Mouse (Mus musculus) forebrain, embryonic 11.5 days (tissue): ENCODE measurements around the gene Timm17b. TPM values are rescaled to one million over a fixed set of nuclear protein-coding genes. Genes with fewer than 3 reads are reported as not detected.
A peak's percentile ranks its signal among the peaks of the same experiment; 100 is the strongest.

Source experiments
- ATAC-seq: fragments of 200-750 bp; cut with Nextera tagmentation; replicated peaks from 2 replicates; pipeline ENCODE4 v1.8.0; 2017; ENCODE audit warnings: moderate TSS enrichment; ENCODE audit not compliant: low FRiP score
- DNase-seq: peaks from one replicate; pipeline ENCODE4 v3.0.0-alpha.2; 2017; ENCODE audit warnings: low spot score
- H3K27ac ChIP-seq: fragments of 300-500 bp; sonication (generic); 2 replicates; pipeline ENCODE4 v1.5.1; 2014; ENCODE audit warnings: low read depth, low read length
- H3K27me3 ChIP-seq: fragments of 300-500 bp; sonication (generic); 2 replicates; pipeline ENCODE4 v1.6.1; 2014; ENCODE audit warnings: mild to moderate bottlenecking, low read length, mixed read lengths; ENCODE audit not compliant: control insufficient read depth, insufficient read depth
- H3K36me3 ChIP-seq: fragments of 300-500 bp; sonication (generic); 2 replicates; pipeline ENCODE4 v1.6.1; 2014; ENCODE audit warnings: mild to moderate bottlenecking, low read length, moderate library complexity, mixed read lengths; ENCODE audit not compliant: control insufficient read depth, insufficient read depth
- H3K4me1 ChIP-seq: fragments of 300-500 bp; sonication (generic); replicated peaks from 2 replicates; pipeline ENCODE4 v1.6.1; 2014; ENCODE audit warnings: low read length, mixed read lengths; ENCODE audit not compliant: control insufficient read depth, insufficient read depth
- H3K4me2 ChIP-seq: fragments of 300-500 bp; sonication (generic); 2 replicates; pipeline ENCODE4 v1.6.1; 2014; ENCODE audit warnings: low read depth, mild to moderate bottlenecking, low read length, moderate library complexity, mixed read lengths; ENCODE audit not compliant: severe bottlenecking
- H3K4me3 ChIP-seq: fragments of 300-500 bp; sonication (generic); 2 replicates; pipeline ENCODE4 v1.5.1; 2014; ENCODE audit warnings: low read depth, low read length
- H3K9ac ChIP-seq: fragments of 300-500 bp; sonication (generic); 2 replicates; pipeline ENCODE4 v1.6.1; 2014; ENCODE audit warnings: low read length
- H3K9me3 ChIP-seq: fragments of 300-500 bp; sonication (generic); 2 replicates; pipeline ENCODE4 v1.6.1; 2016; ENCODE audit warnings: low read length, mixed read lengths; ENCODE audit not compliant: control insufficient read depth
- WGBS: fragments of 180-500 bp; shearing (Covaris S2); extraction: QIAGEN DNeasy Blood & Tissue Kit; methylation state at CpG from one replicate; pipeline ENCODE4 v1.1.7; 2014; 5-methylcytosine and 5-hydroxymethylcytosine counted together
- polyA plus RNA-seq: library from polyadenylated mRNA; unstranded; fragments of >200 nt; fragmentation: Nextera tagmentation; extraction: Ambion mirVana; gene quantifications from 2 replicates; pipeline ENCODE4 v1.2.1, GENCODE M21; 2014

Timm17b gene
- polyA plus RNA-seq, 1 experiment from 2014 or later: 161 TPM

GRCm38 (mm10) chrX:7868506-7868905 lies 30.7 kb upstream of the Timm17b start:
- Histone ChIP-seq H3K9ac (no peak overlapping the region), H3K9me3 (no peaks in the 10 kb centered on the region), H3K36me3 (no peaks in the 10 kb centered on the region; the same call in 1 of the 2 replicates), H3K4me3 (no peak overlapping the region), H3K27me3 (no peaks in the 10 kb centered on the region), H3K4me1 (no peaks in the 10 kb centered on the region), H3K27ac (no peak overlapping the region), H3K4me2 (no peak overlapping the region)
- ATAC-seq (no peak), DNase-seq (no peak)
- 35% methylated on average over 2 of the region's 2 CpGs for WGBS

GRCm38 (mm10) chrX:7869826-7870225 lies 29.3 kb upstream of the Timm17b start:
- Histone ChIP-seq H3K36me3 (no peaks in the 10 kb centered on the region; the same call in 1 of the 2 replicates), H3K4me2 (no peak overlapping the region), H3K9ac (no peak overlapping the region), H3K27me3 (no peaks in the 10 kb centered on the region), H3K4me1 (no peaks in the 10 kb centered on the region), H3K4me3 (no peak overlapping the region), H3K27ac (no peak overlapping the region), H3K9me3 (no peaks in the 10 kb centered on the region)
- DNase-seq (no peak), ATAC-seq (no peak)
- whole genome bisulfite sequencing: 21% methylated on average over 3 of the region's 3 CpGs

DNA sequence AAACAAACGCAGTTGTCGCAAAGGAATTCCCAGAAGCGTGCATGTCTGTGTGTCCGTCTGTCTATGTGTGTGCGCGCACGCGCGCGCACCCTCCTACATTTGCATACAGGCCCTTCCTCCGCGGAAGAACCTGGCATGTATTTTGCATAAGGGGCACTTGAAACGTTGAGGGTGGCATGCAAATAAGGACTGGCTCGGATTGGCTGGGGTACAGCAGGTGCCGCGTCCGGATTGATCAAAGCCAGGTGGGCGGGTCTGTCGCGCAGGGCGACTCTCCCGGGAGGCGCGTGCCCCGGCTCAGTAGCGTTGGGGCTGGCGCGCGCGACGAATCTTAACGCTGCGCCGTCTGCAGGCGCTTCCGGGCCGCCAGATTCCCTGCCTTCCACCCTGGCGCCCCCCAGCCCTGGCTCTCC lies 21.1 kb upstream of the Timm17b start, which contains the start of gene Pim2:
Gene Pim2, plus strand, starts transcription at position 256 of the 413 bp plus-strand sequence.
- Histone ChIP-seq H3K4me3 (peak within 1 kb of the TSS; percentile 41), H3K4me1 (peaks cover 3% of the 10 kb centered on the region; the same call in 1 of the 2 replicates), H3K36me3 (no peaks in the 10 kb centered on the region; the same call in 1 of the 2 replicates), H3K27ac (no peak within 1 kb of the TSS), H3K4me2 (peak within 1 kb of the TSS; percentile 91), H3K27me3 (no peaks in the 10 kb centered on the region), H3K9me3 (no peaks in the 10 kb centered on the region), H3K9ac (peak within 1 kb of the TSS; percentile 45)
- DNase-seq (peak; percentile 88), ATAC-seq (peak; percentile 90)
- WGBS: 12% methylated on average over 36 of the region's 38 CpGs

- Histone ChIP-seq H3K36me3 (no peaks in the 10 kb centered on the region; the same call in 1 of the 2 replicates), H3K4me3 (peak overlapping the region; percentile 41), H3K27me3 (no peaks in the 10 kb centered on the region), H3K9me3 (no peaks in the 10 kb centered on the region), H3K27ac (no peak overlapping the region), H3K9ac (peak overlapping the region; percentile 45; the same call in 1 of the 2 replicates), H3K4me1 (peaks cover 3% of the 10 kb centered on the region; the same call in 1 of the 2 replicates), H3K4me2 (peak overlapping the region; percentile 91)
- 21% methylated on average over 21 of the region's 21 CpGs for WGBS
- peak; percentile 25; the same call in 1 of the 2 replicates for ATAC-seq
- DNase-seq: no peak
Observed at GRCm38 (mm10) chrX:7878495-7878894, 20.7 kb upstream of the Timm17b start.

DNA sequence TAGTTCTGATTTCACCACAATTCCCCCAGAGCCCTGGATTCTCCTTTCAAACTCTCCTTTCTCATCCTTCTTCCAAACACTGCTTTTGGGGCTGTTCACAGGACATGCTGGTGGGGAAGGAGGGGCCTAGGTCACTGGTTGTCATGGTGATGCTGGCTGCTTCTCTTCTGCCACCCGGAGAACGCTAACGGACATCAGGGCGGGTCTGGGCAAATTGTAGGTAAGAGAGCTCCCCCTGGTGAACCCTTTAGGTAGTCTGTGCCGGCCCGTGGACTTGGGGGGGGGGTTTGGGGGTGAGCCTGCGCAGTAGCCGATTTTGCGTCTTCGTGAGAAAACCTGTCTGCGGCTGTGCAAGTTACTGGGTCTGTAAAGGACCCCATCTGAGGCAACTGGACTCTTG lies 19.3 kb upstream of the Timm17b start:
- Histone ChIP-seq H3K9ac (no peak overlapping the region), H3K4me3 (peak overlapping the region; percentile 41; the same call in 1 of the 2 replicates), H3K27ac (no peak overlapping the region), H3K36me3 (no peaks in the 10 kb centered on the region), H3K9me3 (no peaks in the 10 kb centered on the region), H3K27me3 (no peaks in the 10 kb centered on the region), H3K4me2 (peak overlapping the region; percentile 91; the same call in 1 of the 2 replicates), H3K4me1 (peaks cover 3% of the 10 kb centered on the region; the same call in 1 of the 2 replicates)
- DNase-seq (peak; percentile 79), ATAC-seq (peak; percentile 63)
- WGBS: 19% methylated on average over 11 of the region's 11 CpGs

- H3K9me3 ChIP-seq: no peaks in the 10 kb centered on the region
- ATAC-seq (peak; percentile 89), DNase-seq (peak; percentile 83)
- H3K4me3 ChIP-seq: peak within 1 kb of the TSS; percentile 53
- 19% methylated on average over 45 of the region's 49 CpGs for WGBS
- H3K27ac ChIP-seq: peak within 1 kb of the TSS; percentile 74
- H3K4me1 ChIP-seq: peaks cover 3% of the 10 kb centered on the region; the same call in 1 of the 2 replicates
- H3K36me3 ChIP-seq: no peaks in the 10 kb centered on the region
- peak within 1 kb of the TSS; percentile 61 for H3K4me2 ChIP-seq
- peak within 1 kb of the TSS; percentile 40 for H3K9ac ChIP-seq
- H3K27me3 ChIP-seq: no peaks in the 10 kb centered on the region
Observed at GRCm38 (mm10) chrX:7883841-7884567, 15.2 kb upstream of the Timm17b start, which contains the start of gene Slc35a2. TSS of gene Slc35a2 (plus strand) at chrX:7884028.

GRCm38 (mm10) chrX:7898211-7898610 lies 946 bp upstream of the Timm17b start:
- ATAC-seq (no peak), DNase-seq (no peak)
- peak overlapping the region; percentile 50 for H3K4me3 ChIP-seq
- H3K27me3 ChIP-seq: no peaks in the 10 kb centered on the region
- H3K9me3 ChIP-seq: no peaks in the 10 kb centered on the region
- H3K4me1 ChIP-seq: no peaks in the 10 kb centered on the region; the same call in 1 of the 2 replicates
- peak overlapping the region; percentile 50 for H3K4me2 ChIP-seq
- no peak overlapping the region for H3K27ac ChIP-seq
- H3K9ac ChIP-seq: peak overlapping the region; percentile 58; the same call in 1 of the 2 replicates
- WGBS: 30% methylated on average over 13 of the region's 13 CpGs
- H3K36me3 ChIP-seq: no peaks in the 10 kb centered on the region

DNA sequence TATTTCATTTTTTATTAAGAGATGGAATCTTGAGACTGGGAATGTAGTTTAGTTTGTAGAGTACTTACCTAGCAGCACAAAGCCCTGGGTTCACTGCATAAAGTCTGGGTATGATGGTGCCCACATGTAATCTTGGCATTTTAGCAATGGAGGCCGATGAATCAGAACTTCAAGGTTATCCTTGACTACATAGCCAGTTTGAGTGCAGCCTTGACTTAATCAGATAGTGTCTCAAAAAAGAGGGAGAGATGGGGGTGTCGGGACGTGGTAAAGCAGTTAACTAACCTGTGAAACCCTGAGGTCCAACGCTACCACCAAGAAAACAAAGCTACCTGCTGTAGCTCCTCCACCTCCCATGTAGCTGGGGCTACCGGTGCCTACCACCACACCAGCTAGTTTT lies 5.3 kb downstream of the Timm17b start:
- Histone ChIP-seq H3K27ac (no peak overlapping the region), H3K9me3 (no peaks in the 10 kb centered on the region), H3K36me3 (no peaks in the 10 kb centered on the region), H3K4me1 (no peaks in the 10 kb centered on the region), H3K4me2 (no peak overlapping the region), H3K9ac (no peak overlapping the region), H3K27me3 (no peaks in the 10 kb centered on the region), H3K4me3 (no peak overlapping the region)
- 95% methylated on average over 5 of the region's 5 CpGs for WGBS
- ATAC-seq (no peak), DNase-seq (no peak)
